Mouse (Mus musculus) mesoderm, embryonic 11.5 days (tissue): ENCODE data around the gene Marf1.
A peak's percentile ranks its signal among the peaks of the same experiment; 100 is the strongest.
"Not testable (repeated sequence)": the region's sequence is repeated elsewhere in the genome, so short reads cannot be mapped to it uniquely, and the experiment has no call there.

Experiments
- DNase-seq: peaks from one replicate; pipeline ENCODE4 v3.0.0-alpha.2; 2012; ENCODE audit warnings: low read depth, low spot score

The Marf1 gene

GRCm38 (mm10) chr16:14162988-14163416, at the start of gene Marf1, which contains the start of gene Nde1:
TSS of gene Marf1 (minus strand) at chr16:14163351.
TSS of gene Nde1 (plus strand) at chr16:14163275.
- DNase-seq: peak; percentile 95

- no peak for DNase-seq
These were observed 35.6 kb upstream of the Marf1 start for GRCm38 (mm10) chr16:14198798-14199197.

DNA sequence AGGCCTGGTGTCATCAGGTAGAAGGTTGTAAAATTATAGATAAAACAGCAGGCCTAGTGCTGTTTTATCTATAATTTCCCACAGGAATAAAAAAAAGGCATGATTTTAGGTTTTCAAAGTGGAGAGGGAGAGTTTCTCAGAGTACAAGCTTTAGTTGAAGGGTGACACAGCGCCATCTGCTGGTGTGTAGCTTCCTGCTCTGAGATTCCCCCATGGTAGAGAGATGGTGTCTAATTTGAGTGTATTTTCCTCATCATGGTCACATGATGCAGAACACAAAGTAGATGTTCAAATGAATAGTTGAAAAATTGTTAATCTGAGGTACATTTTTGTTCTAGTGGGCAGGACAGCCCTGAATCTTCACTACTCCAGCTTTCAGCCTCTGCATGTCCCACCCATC, 32.3 kb upstream of the Marf1 start:
- DNase-seq: peak; percentile 58

GRCm38 (mm10) chr16:14194164-14194950, 31.2 kb upstream of the Marf1 start:
- DNase-seq: no peak

- DNase-seq: no peak
These were observed 22.4 kb upstream of the Marf1 start for GRCm38 (mm10) chr16:14185516-14185915.

GRCm38 (mm10) chr16:14183856-14184255, 20.7 kb upstream of the Marf1 start:
- DNase-seq: no peak

GRCm38 (mm10) chr16:14182360-14182759, 19.2 kb upstream of the Marf1 start:
- DNase-seq: no peak

- DNase-seq: no peak
These were observed 17.1 kb upstream of the Marf1 start for GRCm38 (mm10) chr16:14180163-14180733.

GRCm38 (mm10) chr16:14178041-14178440, 14.9 kb upstream of the Marf1 start:
- DNase-seq: no peak

DNA sequence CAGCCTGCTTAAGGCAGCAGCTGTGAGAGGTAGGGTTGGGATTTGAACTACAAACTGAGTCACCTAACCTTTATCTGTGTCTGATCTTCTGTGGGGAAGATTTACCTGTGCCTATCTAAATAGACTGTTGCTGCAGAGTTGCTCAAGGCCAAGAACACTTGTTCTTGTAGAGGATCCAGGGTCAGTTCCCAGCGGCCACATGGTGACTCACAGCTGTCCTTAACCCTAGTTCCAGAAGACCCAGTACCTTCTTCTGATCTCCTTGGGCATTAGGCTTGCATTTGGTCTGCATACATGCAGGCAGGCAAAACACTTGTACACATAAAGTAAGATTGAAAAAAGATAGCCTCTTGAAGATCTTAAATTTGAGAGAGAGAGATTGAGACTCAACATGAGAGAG, 6.6 kb upstream of the Marf1 start:
- no peak for DNase-seq

DNA sequence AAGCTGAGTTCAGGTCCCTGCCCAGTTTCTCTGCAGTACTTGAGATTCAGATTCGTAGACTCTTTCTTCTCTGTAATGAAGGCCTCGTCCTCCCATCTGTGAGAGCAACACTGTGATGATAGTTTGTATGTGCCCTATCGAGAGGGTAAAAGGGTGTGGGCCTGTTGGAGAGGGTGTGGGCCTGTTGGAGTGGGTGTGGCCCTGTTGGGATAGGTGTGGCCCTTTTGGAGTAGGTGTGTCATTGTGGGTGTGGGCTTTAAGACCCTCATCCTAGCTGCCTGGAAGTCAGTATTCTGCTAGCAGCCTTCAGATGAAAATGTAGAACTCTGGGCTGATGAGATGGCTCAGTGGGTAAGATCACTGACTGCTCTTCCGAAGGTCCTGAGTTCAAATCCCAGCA, 3.3 kb upstream of the Marf1 start:
- no peak for DNase-seq

- no peak for DNase-seq
These were observed 580 bp upstream of the Marf1 start for GRCm38 (mm10) chr16:14163731-14164130.

GRCm38 (mm10) chr16:14160941-14161340, 2.2 kb downstream of the Marf1 start:
- DNase-seq: no peak

GRCm38 (mm10) chr16:14159746-14160131, 3.4 kb downstream of the Marf1 start:
- DNase-seq: peak; percentile 78

DNA sequence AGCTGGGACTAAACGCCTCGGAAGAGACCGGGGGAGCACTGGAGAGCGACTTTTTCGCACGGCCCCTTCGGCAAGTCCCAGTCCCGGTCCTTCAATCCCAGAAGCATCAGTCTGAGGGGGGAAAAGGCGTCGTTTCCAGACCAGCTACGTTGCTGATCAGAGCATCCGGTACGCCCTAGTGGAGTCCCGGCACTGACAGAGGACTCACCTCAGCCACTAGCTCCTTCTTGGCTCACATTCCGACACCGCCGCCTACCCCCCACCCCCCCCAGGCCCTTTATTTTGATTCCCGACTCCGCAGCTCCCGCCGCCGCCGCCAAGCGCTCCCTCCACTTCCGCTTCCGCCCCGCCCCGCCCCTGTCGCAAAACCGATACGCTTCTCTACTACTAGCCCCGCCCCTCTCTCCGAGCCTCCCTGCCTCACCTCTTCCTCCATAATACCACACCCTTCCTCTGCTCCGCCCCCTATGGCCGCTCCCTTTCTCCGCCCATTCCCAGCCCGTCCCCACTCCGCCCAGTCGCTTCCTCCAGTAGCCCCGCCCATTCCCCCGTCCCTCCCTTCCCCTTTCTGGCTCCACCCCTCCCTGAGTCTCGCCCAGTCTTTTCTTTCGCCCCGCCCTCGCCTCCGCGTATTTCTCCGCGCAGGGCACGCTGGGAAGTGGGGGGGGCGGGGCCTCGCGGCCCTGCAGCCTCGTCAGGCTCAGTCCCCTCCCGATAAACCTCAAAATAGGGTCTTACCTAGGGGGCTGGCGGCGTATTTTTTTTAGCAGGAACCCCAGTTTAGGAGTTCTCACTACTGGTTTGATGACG, 4.0 kb downstream of the Marf1 start:
- peak; percentile 99 for DNase-seq

GRCm38 (mm10) chr16:14158536-14158935, 4.6 kb downstream of the Marf1 start:
- no peak for DNase-seq

- DNase-seq: no peak
These were observed 6.8 kb downstream of the Marf1 start for GRCm38 (mm10) chr16:14156312-14156711.

GRCm38 (mm10) chr16:14155638-14156037, 7.5 kb downstream of the Marf1 start:
- DNase-seq: not testable (repeated sequence)

DNA sequence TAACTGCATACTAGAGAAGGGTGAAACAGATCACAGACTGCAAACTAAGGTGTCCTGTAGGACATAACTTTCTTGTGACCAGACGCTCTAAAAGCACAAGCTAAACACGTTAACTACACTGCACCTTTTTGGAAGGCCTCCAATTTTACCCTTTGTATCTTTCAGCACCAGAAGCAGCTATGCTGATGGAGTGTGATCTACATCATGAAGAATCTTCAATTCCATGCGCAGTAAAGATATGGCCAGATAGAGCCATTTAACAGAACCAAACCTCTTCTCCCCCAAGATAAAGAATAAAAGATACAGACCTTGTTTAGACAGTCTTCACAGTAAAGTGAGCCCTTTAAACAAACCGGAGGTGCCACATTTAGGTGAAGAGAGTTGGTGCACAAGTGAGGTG, 11.4 kb downstream of the Marf1 start:
- no peak for DNase-seq

DNA sequence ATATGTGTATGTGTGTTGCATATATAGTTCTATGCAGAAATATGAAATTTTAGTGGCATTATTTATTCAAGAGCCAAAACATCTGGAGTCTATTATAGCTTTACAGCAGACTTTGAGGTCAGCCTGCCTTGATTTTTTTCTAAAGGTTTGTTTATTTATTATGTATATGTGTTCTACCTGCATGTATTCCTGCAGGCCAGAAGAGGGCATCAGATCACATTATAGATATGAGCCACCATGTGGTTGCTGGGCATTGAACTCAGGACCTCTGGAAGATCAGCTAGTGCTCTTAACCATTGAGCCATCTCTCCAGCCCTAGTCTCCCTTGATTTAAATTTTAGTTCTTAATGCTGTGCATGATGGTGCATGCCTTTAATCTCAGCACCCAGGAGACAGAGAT, 15.4 kb downstream of the Marf1 start:
- DNase-seq: no peak

- no peak for DNase-seq
These were observed 19.9 kb downstream of the Marf1 start for GRCm38 (mm10) chr16:14143298-14143697.

DNA sequence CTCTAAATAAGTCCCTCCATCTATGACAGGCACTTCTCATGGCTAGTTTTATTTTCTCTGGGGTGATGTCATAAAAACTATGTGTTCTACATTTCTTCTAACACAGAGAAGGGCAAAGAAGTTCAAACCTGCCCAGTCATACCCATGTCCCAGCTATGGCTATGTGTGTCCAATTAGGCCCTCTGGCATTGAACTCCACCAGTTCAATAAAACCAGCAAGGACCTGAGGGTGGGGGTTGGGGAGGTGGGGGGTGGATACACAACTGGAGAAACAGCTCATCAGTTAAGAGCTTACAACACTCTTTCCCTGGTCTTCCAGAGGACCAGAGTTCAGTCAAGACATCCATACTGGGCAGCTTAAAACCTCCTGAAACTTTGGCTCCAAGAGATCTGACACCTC, 24.0 kb downstream of the Marf1 start:
- DNase-seq: no peak
